In genomic region chr14:120276343-120277080, GRCm38 (mm10) we compare ENCODE assay signal across 8 mouse cellular contexts. TPM values are rescaled to one million over a fixed set of nuclear protein-coding genes. Genes with fewer than 3 reads are reported as not detected.
DNase-seq lines count a peak whose midpoint lies in the region; ATAC-seq and TF ChIP-seq lines count a peak whose summit lies in the region.

No protein-coding gene starts in this region.

- peak overlapping the region; percentile 64 for H3K4me2 ChIP-seq in neural tube, embryonic 12.5 days (replicated peaks)

- no peak for ATAC-seq in neural tube, embryonic 12.5 days (ENCODE audit: low FRiP score, low read depth)

- no peaks in the 10 kb centered on the region for H3K27me3 ChIP-seq in limb, embryonic 10.5 days (ENCODE audit: low read depth, poor library complexity, severe bottlenecking)
- H3K27me3 ChIP-seq in neural tube, embryonic 12.5 days (replicated peaks): no peaks in the 10 kb centered on the region

- H3K9ac ChIP-seq in neural tube, embryonic 12.5 days: peak overlapping the region; percentile 34; the same call in 1 of the 2 replicates

- peak; percentile 53 for DNase-seq in cerebellum, adult 9-10 months
- no peak for DNase-seq in cerebellum, postnatal 14 days
- DNase-seq in 416B (ENCODE audit: low read depth): peak; percentile 73
- no peak for DNase-seq in limb, embryonic 10.5 days (ENCODE audit: low spot score)
- no peak for DNase-seq in left cerebral cortex, postnatal 4 days
- no peak for DNase-seq in gastrocnemius, postnatal 25 days

- TF ChIP-seq CTCF in embryonic fibroblast, embryonic 13.5 days (IDR thresholded peaks at IDR 0.05; ENCODE audit: borderline replicate concordance, insufficient read depth, low read length): no peak

- intact Hi-C loops in left cerebral cortex, postnatal 4 days (cut with DNase I): loop anchor here (5.0 kb wide), 2 partner anchors 116 to 139 kb away; no protein-coding TSS in a partner anchor

- H3K9me3 ChIP-seq in limb, embryonic 10.5 days (replicated peaks): no peaks in the 10 kb centered on the region
- H3K9me3 ChIP-seq in neural tube, embryonic 12.5 days: no peaks in the 10 kb centered on the region

- H3K4me1 ChIP-seq in embryonic fibroblast, embryonic 13.5 days (ENCODE audit: control insufficient read depth, insufficient read depth, low read length): peaks cover 15% of the 10 kb centered on the region
- peaks cover 48% of the 10 kb centered on the region for H3K4me1 ChIP-seq in limb, embryonic 10.5 days
- peaks cover 32% of the 10 kb centered on the region for H3K4me1 ChIP-seq in neural tube, embryonic 12.5 days

- peak overlapping the region; percentile 85 for H3K27ac ChIP-seq in embryonic fibroblast, embryonic 13.5 days (ENCODE audit: insufficient read depth, low read length)
- H3K27ac ChIP-seq in limb, embryonic 10.5 days: peak overlapping the region; percentile 88
- no peak overlapping the region for H3K27ac ChIP-seq in neural tube, embryonic 12.5 days

- peak overlapping the region; percentile 91 for H3K4me3 ChIP-seq in embryonic fibroblast, embryonic 13.5 days (ENCODE audit: insufficient read depth, low read length)
- H3K4me3 ChIP-seq in limb, embryonic 10.5 days: peak overlapping the region; percentile 69
- peak overlapping the region; percentile 51 for H3K4me3 ChIP-seq in neural tube, embryonic 12.5 days

- peak; percentile 17; the same call in 1 of the 2 replicates for TF ChIP-seq POLR2A in embryonic fibroblast, embryonic 13.5 days (IDR thresholded peaks at IDR 0.05; ENCODE audit: low read depth, low read length)

- 15% methylated on average over 10 of the region's 10 CpGs for WGBS in limb, embryonic 10.5 days
- 27% methylated on average over 10 of the region's 10 CpGs for WGBS in neural tube, embryonic 12.5 days

- H3K36me3 ChIP-seq in limb, embryonic 10.5 days: no peaks in the 10 kb centered on the region
- no peaks in the 10 kb centered on the region for H3K36me3 ChIP-seq in neural tube, embryonic 12.5 days

RNA-seq across cellular contexts. Expression of gene Mbnl2, which starts 1.0 kb away (rescaled TPM):
- polyA plus RNA-seq in embryonic fibroblast, embryonic 13.5 days (2011; ENCODE audit: insufficient read length, low read depth, missing spikeins): 207 and 222 TPM in 2 replicates
- polyA plus RNA-seq in limb, embryonic 10.5 days (2016; fragmentation: Nextera tagmentation; extraction: Ambion mirVana): 33.8 and 45.5 TPM in 2 replicates
- polyA plus RNA-seq in neural tube, embryonic 12.5 days (2016; fragmentation: Nextera tagmentation; extraction: Ambion mirVana): 35.0 and 35.1 TPM in 2 replicates
- 10 to 100 TPM; 39.9 to 41.2 TPM for total RNA-seq in left cerebral cortex, postnatal 4 days (2021)
- 100 to 1,000 TPM; 269 to 316 TPM for total RNA-seq in gastrocnemius, postnatal 25 days (2021)

Comparison
In these comparisons a context has a peak if more than half of its experiments do, and no peak if none do; other contexts are left out.
1. DNase-seq: peak in cerebellum, adult 9-10 months (single experiment) and 416B (single experiment); none in cerebellum, postnatal 14 days (0 of 2), limb, embryonic 10.5 days (single experiment), left cerebral cortex, postnatal 4 days (single experiment) and gastrocnemius, postnatal 25 days (single experiment).
2. Peak in every context shown above with its lines, with median percentiles within 50 percentile points of each other: H3K4me3 ChIP-seq.